Mouse (Mus musculus) gastrocnemius, postnatal 10 days (tissue): ENCODE data around the gene Gps2. TPM values are rescaled to one million over a fixed set of nuclear protein-coding genes. Genes with fewer than 3 reads are reported as not detected.
A peak's percentile ranks its signal among the peaks of the same experiment; 100 is the strongest.
"Not testable (repeated sequence)": the region's sequence is repeated elsewhere in the genome, so short reads cannot be mapped to it uniquely, and the experiment has no call there.

Experiments
- DNase-seq: peaks from one replicate; pipeline ENCODE4 v3.0.0; 2021; ENCODE audit warnings: mixed read lengths
- total RNA-seq, 2 experiments: library from RNA; stranded (reverse); gene quantifications; 2 replicates each; pipeline ENCODE4 v1.2.3; 2021

Gps2 gene
- total RNA-seq, 2 experiments from 2014 or later = 29.0 to 31.3 TPM

- DNase-seq = no peak
These were observed 23.1 kb downstream of the Gps2 start for GRCm38 (mm10) chr11:69936714-69937347.

GRCm38 (mm10) chr11:69937385-69937784 is 23.7 kb downstream of the Gps2 start:
- peak; percentile 70 for DNase-seq

GRCm38 (mm10) chr11:69937834-69938233 is 24.1 kb downstream of the Gps2 start:
- DNase-seq = no peak

GRCm38 (mm10) chr11:69938401-69938979 is 24.8 kb downstream of the Gps2 start:
- no peak for DNase-seq

GRCm38 (mm10) chr11:69939181-69939580 is 25.5 kb downstream of the Gps2 start:
- no peak for DNase-seq

- no peak for DNase-seq
These were observed 26.0 kb downstream of the Gps2 start for GRCm38 (mm10) chr11:69939731-69940130.

- DNase-seq = no peak
These were observed 27.3 kb downstream of the Gps2 start for GRCm38 (mm10) chr11:69940962-69941361.

GRCm38 (mm10) chr11:69945216-69945615 is 31.5 kb downstream of the Gps2 start:
- no peak for DNase-seq

GRCm38 (mm10) chr11:69945997-69946891 is 32.6 kb downstream of the Gps2 start:
- DNase-seq = no peak

GRCm38 (mm10) chr11:69947337-69948065 is 33.8 kb downstream of the Gps2 start:
- DNase-seq = peak; percentile 78

GRCm38 (mm10) chr11:69948066-69948762 is 34.5 kb downstream of the Gps2 start, which contains the start of gene Slc2a4:
Gene Slc2a4 (minus strand): TSS chr11:69948188.
- peak; percentile 97 for DNase-seq

GRCm38 (mm10) chr11:69948763-69949150 is 35.1 kb downstream of the Gps2 start:
- peak; percentile 89 for DNase-seq

- DNase-seq = no peak
These were observed 37.2 kb downstream of the Gps2 start for GRCm38 (mm10) chr11:69950807-69951459.

GRCm38 (mm10) chr11:69952274-69952673 is 38.6 kb downstream of the Gps2 start:
- DNase-seq = no peak

- DNase-seq = no peak
These were observed 39.7 kb downstream of the Gps2 start for GRCm38 (mm10) chr11:69953267-69953915.

GRCm38 (mm10) chr11:69955618-69956017 is 41.9 kb downstream of the Gps2 start:
- not testable (repeated sequence) for DNase-seq

- no peak for DNase-seq
These were observed 42.5 kb downstream of the Gps2 start for GRCm38 (mm10) chr11:69956218-69956617.

- DNase-seq = no peak
These were observed 46.9 kb downstream of the Gps2 start for GRCm38 (mm10) chr11:69960616-69961015.

- DNase-seq = no peak
These were observed 48.2 kb downstream of the Gps2 start for GRCm38 (mm10) chr11:69961841-69962240.

GRCm38 (mm10) chr11:69964650-69965270 is 51.1 kb downstream of the Gps2 start, which contains the start of gene Cldn7:
Gene Cldn7 (plus strand): TSS chr11:69964779.
- DNase-seq = no peak
